Mouse (Mus musculus): ENCODE results near the gene Mki67. TPM values are rescaled to one million over a fixed set of nuclear protein-coding genes. Genes with fewer than 3 reads are reported as not detected.

The Mki67 gene
- total RNA-seq, 1 experiment = 96.9 TPM

GRCm38 (mm10) chr7:135756984-135757586 lies 40.9 kb upstream of the Mki67 start:
- Histone ChIP-seq H3K9ac (ENCODE audit: insufficient read depth, low read depth, low read length, poor library complexity, severe bottlenecking) (no peak overlapping the region), H3K9me3 (ENCODE audit: control insufficient read depth, insufficient read depth, low read depth, low read length) (no peaks in the 10 kb centered on the region), H3K4me1 (ENCODE audit: control insufficient read depth in 2 of 2, insufficient read depth in 2 of 2, low read length in 2 of 2, poor library complexity in 1 of 2) (no peaks in the 10 kb centered on the region), H3K36me3 (ENCODE audit: control insufficient read depth, insufficient read depth, low read length, poor library complexity, severe bottlenecking) (no peaks in the 10 kb centered on the region), H3K4me3 (ENCODE audit: insufficient read depth in 1 of 2, low read depth in 1 of 2, low read length in 2 of 2, poor library complexity in 1 of 2, severe bottlenecking in 1 of 2) (no peak overlapping the region), H3K27ac (ENCODE audit: insufficient read depth, low read depth, low read length, poor library complexity, severe bottlenecking) (no peak overlapping the region)
- TF ChIP-seq MAFK (IDR thresholded peaks at IDR 0.05; ENCODE audit: insufficient read depth, low read depth, low read length) = no peak
- no peak for TF ChIP-seq ZC3H11A (IDR thresholded peaks at IDR 0.05; ENCODE audit: borderline replicate concordance, low read depth, low read length)
- TF ChIP-seq ZNF384 (IDR thresholded peaks at IDR 0.05; ENCODE audit: low read depth, low read length) = no peak
- TF ChIP-seq HCFC1 (IDR thresholded peaks at IDR 0.05; ENCODE audit: borderline replicate concordance, insufficient read depth, low read length) = no peak
- no peak for TF ChIP-seq CHD2 (IDR thresholded peaks at IDR 0.05; ENCODE audit: low read depth, low read length)
- in situ Hi-C loops (cut with MboI; ENCODE audit: low sequenced_read_pairs in 2 of 2, unreplicated experiment in 2 of 2) = no loop called here
- no peak for DNase-seq (ENCODE audit: low read depth, low spot score)

- in situ Hi-C loops (cut with MboI; ENCODE audit: low sequenced_read_pairs in 2 of 2, unreplicated experiment in 2 of 2) = no loop called here
- H3K4me1 ChIP-seq (ENCODE audit: control insufficient read depth in 2 of 2, insufficient read depth in 2 of 2, low read length in 2 of 2, poor library complexity in 1 of 2) = no peaks in the 10 kb centered on the region
- H3K27ac ChIP-seq (ENCODE audit: insufficient read depth, low read depth, low read length, poor library complexity, severe bottlenecking) = no peak overlapping the region
- no peaks in the 10 kb centered on the region for H3K9me3 ChIP-seq (ENCODE audit: control insufficient read depth, insufficient read depth, low read depth, low read length)
- no peak for DNase-seq (ENCODE audit: low read depth, low spot score)
- TF ChIP-seq HCFC1 (IDR thresholded peaks at IDR 0.05; ENCODE audit: borderline replicate concordance, insufficient read depth, low read length) = no peak
- no peak for TF ChIP-seq ZNF384 (IDR thresholded peaks at IDR 0.05; ENCODE audit: low read depth, low read length)
- no peak for TF ChIP-seq MAFK (IDR thresholded peaks at IDR 0.05; ENCODE audit: insufficient read depth, low read depth, low read length)
- no peak for TF ChIP-seq CHD2 (IDR thresholded peaks at IDR 0.05; ENCODE audit: low read depth, low read length)
- no peak for TF ChIP-seq ZC3H11A (IDR thresholded peaks at IDR 0.05; ENCODE audit: borderline replicate concordance, low read depth, low read length)
- H3K36me3 ChIP-seq (ENCODE audit: control insufficient read depth, insufficient read depth, low read length, poor library complexity, severe bottlenecking) = no peaks in the 10 kb centered on the region
- no peak overlapping the region for H3K9ac ChIP-seq (ENCODE audit: insufficient read depth, low read depth, low read length, poor library complexity, severe bottlenecking)
- no peak overlapping the region for H3K4me3 ChIP-seq (ENCODE audit: insufficient read depth in 1 of 2, low read depth in 1 of 2, low read length in 2 of 2, poor library complexity in 1 of 2, severe bottlenecking in 1 of 2)
Observed at GRCm38 (mm10) chr7:135748986-135749385, 32.8 kb upstream of the Mki67 start.

- Histone ChIP-seq H3K27ac (ENCODE audit: insufficient read depth, low read depth, low read length, poor library complexity, severe bottlenecking) (no peak overlapping the region), H3K36me3 (ENCODE audit: control insufficient read depth, insufficient read depth, low read length, poor library complexity, severe bottlenecking) (no peaks in the 10 kb centered on the region), H3K9me3 (ENCODE audit: control insufficient read depth, insufficient read depth, low read depth, low read length) (no peaks in the 10 kb centered on the region), H3K4me3 (ENCODE audit: insufficient read depth in 1 of 2, low read depth in 1 of 2, low read length in 2 of 2, poor library complexity in 1 of 2, severe bottlenecking in 1 of 2) (no peak overlapping the region), H3K9ac (ENCODE audit: insufficient read depth, low read depth, low read length, poor library complexity, severe bottlenecking) (no peak overlapping the region), H3K4me1 (ENCODE audit: control insufficient read depth in 2 of 2, insufficient read depth in 2 of 2, low read length in 2 of 2, poor library complexity in 1 of 2) (no peaks in the 10 kb centered on the region)
- DNase-seq (ENCODE audit: low read depth, low spot score) = no peak
- in situ Hi-C loops (cut with MboI; ENCODE audit: low sequenced_read_pairs in 2 of 2, unreplicated experiment in 2 of 2) = no loop called here
- no peak for TF ChIP-seq ZNF384 (IDR thresholded peaks at IDR 0.05; ENCODE audit: low read depth, low read length)
- no peak for TF ChIP-seq ZC3H11A (IDR thresholded peaks at IDR 0.05; ENCODE audit: borderline replicate concordance, low read depth, low read length)
Observed at GRCm38 (mm10) chr7:135747072-135747471, 30.9 kb upstream of the Mki67 start.

- Histone ChIP-seq H3K27ac (ENCODE audit: insufficient read depth, low read depth, low read length, poor library complexity, severe bottlenecking) (no peak overlapping the region), H3K4me3 (ENCODE audit: insufficient read depth in 1 of 2, low read depth in 1 of 2, low read length in 2 of 2, poor library complexity in 1 of 2, severe bottlenecking in 1 of 2) (no peak overlapping the region), H3K9ac (ENCODE audit: insufficient read depth, low read depth, low read length, poor library complexity, severe bottlenecking) (no peak overlapping the region), H3K9me3 (ENCODE audit: control insufficient read depth, insufficient read depth, low read depth, low read length) (no peaks in the 10 kb centered on the region), H3K36me3 (ENCODE audit: control insufficient read depth, insufficient read depth, low read length, poor library complexity, severe bottlenecking) (no peaks in the 10 kb centered on the region), H3K4me1 (ENCODE audit: control insufficient read depth in 2 of 2, insufficient read depth in 2 of 2, low read length in 2 of 2, poor library complexity in 1 of 2) (no peaks in the 10 kb centered on the region)
- TF ChIP-seq ZC3H11A (IDR thresholded peaks at IDR 0.05; ENCODE audit: borderline replicate concordance, low read depth, low read length) (no peak), ZNF384 (IDR thresholded peaks at IDR 0.05; ENCODE audit: low read depth, low read length) (no peak), CHD2 (IDR thresholded peaks at IDR 0.05; ENCODE audit: low read depth, low read length) (no peak)
- no peak for DNase-seq (ENCODE audit: low read depth, low spot score)
- in situ Hi-C loops (cut with MboI; ENCODE audit: low sequenced_read_pairs in 2 of 2, unreplicated experiment in 2 of 2) = no loop called here
Observed at GRCm38 (mm10) chr7:135746528-135746927, 30.4 kb upstream of the Mki67 start.

- Histone ChIP-seq H3K4me1 (ENCODE audit: control insufficient read depth in 2 of 2, insufficient read depth in 2 of 2, low read length in 2 of 2, poor library complexity in 1 of 2) (no peaks in the 10 kb centered on the region), H3K9me3 (ENCODE audit: control insufficient read depth, insufficient read depth, low read depth, low read length) (no peaks in the 10 kb centered on the region), H3K27ac (ENCODE audit: insufficient read depth, low read depth, low read length, poor library complexity, severe bottlenecking) (no peak overlapping the region), H3K9ac (ENCODE audit: insufficient read depth, low read depth, low read length, poor library complexity, severe bottlenecking) (no peak overlapping the region), H3K36me3 (ENCODE audit: control insufficient read depth, insufficient read depth, low read length, poor library complexity, severe bottlenecking) (no peaks in the 10 kb centered on the region), H3K4me3 (ENCODE audit: insufficient read depth in 1 of 2, low read depth in 1 of 2, low read length in 2 of 2, poor library complexity in 1 of 2, severe bottlenecking in 1 of 2) (no peak overlapping the region)
- in situ Hi-C loops (cut with MboI; ENCODE audit: low sequenced_read_pairs in 2 of 2, unreplicated experiment in 2 of 2) = no loop called here
- no peak for DNase-seq (ENCODE audit: low read depth, low spot score)
- no peak for TF ChIP-seq HCFC1 (IDR thresholded peaks at IDR 0.05; ENCODE audit: borderline replicate concordance, insufficient read depth, low read length)
- no peak for TF ChIP-seq CHD2 (IDR thresholded peaks at IDR 0.05; ENCODE audit: low read depth, low read length)
- no peak for TF ChIP-seq MAFK (IDR thresholded peaks at IDR 0.05; ENCODE audit: insufficient read depth, low read depth, low read length)
Observed at GRCm38 (mm10) chr7:135745091-135745490, 28.9 kb upstream of the Mki67 start.
